Mouse (Mus musculus): Measurements from ENCODE around the gene Gprin1.

Gprin1 gene

GRCm38 (mm10) chr13:54723143-54723542 is 26.5 kb downstream of the Gprin1 start:
- DNase-seq (ENCODE audit: low spot score): no peak

- DNase-seq (ENCODE audit: low spot score): peak; percentile 52
Measured at GRCm38 (mm10) chr13:54716916-54717315, 32.8 kb downstream of the Gprin1 start.

DNA sequence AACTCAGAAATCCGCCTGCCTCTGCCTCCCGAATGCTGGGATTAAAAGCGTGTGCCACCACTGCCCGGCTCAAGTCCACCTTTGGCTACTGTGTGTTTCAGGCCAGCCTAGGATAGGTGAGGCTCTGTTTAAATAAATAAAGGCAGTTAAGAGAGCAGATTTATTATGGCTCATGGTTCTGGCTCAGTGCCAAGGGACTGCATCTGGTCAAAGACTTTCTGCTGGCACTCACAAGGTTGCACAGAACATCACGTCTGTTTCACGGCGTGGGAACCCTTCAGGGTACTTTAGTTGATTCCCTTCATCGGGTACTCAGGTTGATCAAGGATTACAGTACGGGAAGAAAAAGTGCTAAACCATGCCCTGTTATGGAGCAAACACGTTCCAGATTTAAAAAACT is 34.7 kb downstream of the Gprin1 start:
- no peak for DNase-seq (ENCODE audit: low spot score)

- no peak for DNase-seq (ENCODE audit: low spot score)
Measured at GRCm38 (mm10) chr13:54714393-54714792, 35.3 kb downstream of the Gprin1 start.

DNA sequence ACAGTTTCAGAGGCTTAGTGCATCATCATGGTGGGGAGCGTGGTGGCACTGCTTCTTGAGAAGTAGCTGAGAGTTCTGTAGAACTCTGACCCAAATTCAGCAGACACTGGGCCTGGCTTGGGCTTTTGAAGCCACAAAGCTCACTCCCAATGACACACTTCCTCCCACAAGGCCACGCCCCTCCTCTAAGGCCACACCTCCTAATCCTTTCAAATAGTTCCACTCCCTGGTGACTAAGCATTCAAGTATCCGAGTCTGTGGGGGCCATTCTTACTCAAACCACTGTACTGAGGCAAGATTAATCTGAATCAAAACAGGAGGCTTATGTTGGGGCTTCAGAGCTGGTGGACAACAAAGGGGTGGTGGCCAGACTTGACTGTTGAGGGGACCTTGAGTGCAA is 38.8 kb downstream of the Gprin1 start:
- DNase-seq (ENCODE audit: low spot score): no peak

DNA sequence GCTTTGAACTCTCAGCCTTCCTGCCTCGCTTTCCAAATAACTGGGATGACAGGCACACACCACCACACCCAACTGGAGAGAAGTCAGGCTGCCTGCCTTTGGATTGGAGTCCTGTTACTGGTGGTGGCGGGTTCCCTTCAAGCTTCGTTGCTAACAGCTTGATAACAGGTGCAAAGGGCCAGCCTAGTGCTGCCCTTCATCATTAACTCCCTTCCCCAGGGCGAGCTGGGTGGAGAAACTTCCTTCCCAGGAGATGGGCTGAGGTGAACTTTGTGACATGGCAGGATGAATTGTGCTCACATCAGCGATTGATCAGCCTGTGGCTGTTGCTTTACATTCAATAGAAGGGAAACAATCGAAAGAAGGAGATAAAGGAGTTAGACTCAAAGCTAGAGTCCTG is 44.8 kb downstream of the Gprin1 start:
- no peak for DNase-seq (ENCODE audit: low spot score)

DNA sequence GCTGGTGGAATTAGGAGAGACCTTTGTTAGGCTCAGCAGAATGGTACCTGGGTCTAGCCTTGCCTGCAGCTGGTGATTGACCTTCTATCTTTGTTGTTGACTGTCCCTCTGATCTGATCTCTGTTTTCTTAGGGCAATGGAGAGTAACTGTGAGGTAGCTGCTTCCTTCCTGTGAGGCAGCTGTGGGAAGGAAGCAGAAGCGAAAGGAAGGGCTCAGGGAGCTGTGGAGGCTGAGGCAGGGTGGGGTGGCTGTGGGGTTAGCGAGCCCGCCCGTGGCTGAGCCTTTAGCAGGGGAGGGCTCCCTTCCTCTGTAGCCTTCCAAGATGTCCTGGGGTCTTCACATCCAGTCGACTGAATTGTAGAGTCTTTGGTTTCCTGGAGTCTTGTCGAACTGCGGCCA is 47.2 kb downstream of the Gprin1 start:
- no peak for DNase-seq (ENCODE audit: low spot score)

DNA sequence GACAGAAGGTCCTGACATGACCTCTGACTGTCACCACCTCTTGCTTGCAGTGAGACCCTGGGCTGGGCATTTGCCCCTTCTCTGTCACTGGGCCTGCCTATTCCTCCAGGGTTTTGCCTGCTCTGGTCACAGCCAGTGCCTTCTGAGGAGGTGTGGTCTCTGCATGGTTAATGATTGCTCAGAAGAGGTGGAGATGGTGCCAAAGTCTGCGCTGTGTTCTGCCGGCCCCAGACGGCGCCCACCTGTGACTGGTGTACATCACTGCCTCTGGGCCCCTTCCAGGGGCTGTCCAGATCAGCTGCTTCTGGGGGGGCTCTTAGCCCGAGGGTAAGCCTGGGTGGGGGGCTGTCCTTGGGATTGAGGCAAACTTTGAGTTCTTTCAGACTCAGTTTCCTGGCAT is 48.4 kb downstream of the Gprin1 start, which contains the start of gene Cdhr2:
Gene Cdhr2, plus strand, starts transcription at position 219 of the 400 bp plus-strand sequence.
- DNase-seq (ENCODE audit: low spot score): no peak

DNA sequence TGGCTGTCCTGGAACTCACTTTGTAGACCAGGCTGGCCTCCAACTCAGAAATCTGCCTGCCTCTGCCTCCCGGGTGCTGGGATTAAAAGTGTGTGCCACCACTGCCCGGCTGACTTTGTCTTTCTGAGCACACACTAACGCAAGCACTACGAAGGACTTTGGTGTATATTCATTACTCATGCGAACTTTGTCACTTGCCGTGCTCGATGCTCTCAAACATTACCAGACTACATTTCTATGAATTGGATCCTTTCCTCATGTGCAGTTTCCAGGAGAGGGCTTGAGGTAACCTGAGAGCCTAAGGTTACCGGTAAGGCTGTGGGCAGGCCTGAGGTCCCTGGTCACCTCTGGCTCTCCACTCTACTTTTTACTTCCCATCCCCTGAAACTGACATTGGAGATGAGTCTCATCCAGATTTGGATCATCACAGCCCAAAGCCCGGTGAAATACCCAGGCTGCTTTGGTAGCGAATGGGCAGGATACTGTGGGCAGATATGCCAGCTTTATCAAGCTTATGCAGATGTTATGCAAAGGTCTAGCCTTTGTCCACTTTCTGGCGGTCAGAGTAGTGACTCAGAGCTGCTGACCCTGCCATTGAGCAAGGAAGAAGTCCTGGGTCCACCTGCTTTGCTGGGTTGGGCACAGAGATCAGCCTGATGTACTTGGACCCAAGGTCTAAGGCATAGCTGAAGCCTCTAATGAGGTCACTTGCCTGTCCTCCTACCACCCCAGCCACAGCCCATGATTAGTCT is 54.0 kb downstream of the Gprin1 start:
- DNase-seq (ENCODE audit: low spot score): no peak

DNA sequence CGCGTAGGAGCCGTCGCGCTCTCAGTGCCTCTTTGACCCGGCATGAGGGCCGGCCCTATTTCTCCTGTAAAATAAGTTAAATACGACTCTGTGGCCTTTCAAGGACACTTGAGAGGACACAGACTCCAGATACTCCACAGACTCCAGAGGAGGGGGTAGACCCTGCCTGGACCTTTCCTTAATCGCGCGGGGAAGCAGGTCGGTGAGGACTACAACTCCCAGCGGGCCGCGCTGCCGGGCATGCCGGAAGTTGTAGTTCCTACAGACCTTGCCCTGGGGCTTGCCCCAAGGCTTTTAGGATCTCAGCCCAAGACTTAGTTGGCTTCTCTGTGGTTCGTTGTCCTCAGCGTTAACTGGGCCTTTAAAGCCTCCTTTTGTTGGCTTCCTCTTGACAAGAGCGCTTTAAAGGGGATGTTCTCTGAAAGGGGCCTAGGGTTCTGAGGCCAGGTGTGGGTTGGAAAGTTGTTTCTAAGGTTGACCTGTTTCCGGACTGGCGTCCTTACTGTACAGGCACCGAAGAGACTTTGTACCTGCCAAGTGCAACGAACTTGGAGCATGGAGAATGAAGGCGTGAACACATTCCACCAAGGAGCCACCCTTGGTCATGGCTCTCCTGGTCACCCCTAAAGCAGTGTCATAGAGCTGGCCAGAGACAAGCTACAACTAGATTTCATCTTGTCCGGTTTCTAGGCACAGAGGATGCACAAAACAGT is 55.2 kb downstream of the Gprin1 start:
- no peak for DNase-seq (ENCODE audit: low spot score)

- peak; percentile 98 for DNase-seq (ENCODE audit: low spot score)
Measured at GRCm38 (mm10) chr13:54693558-54694347, 55.9 kb downstream of the Gprin1 start, which contains the start of gene Rnf44. Gene Rnf44, minus strand, starts transcription at chr13:54693907.

DNA sequence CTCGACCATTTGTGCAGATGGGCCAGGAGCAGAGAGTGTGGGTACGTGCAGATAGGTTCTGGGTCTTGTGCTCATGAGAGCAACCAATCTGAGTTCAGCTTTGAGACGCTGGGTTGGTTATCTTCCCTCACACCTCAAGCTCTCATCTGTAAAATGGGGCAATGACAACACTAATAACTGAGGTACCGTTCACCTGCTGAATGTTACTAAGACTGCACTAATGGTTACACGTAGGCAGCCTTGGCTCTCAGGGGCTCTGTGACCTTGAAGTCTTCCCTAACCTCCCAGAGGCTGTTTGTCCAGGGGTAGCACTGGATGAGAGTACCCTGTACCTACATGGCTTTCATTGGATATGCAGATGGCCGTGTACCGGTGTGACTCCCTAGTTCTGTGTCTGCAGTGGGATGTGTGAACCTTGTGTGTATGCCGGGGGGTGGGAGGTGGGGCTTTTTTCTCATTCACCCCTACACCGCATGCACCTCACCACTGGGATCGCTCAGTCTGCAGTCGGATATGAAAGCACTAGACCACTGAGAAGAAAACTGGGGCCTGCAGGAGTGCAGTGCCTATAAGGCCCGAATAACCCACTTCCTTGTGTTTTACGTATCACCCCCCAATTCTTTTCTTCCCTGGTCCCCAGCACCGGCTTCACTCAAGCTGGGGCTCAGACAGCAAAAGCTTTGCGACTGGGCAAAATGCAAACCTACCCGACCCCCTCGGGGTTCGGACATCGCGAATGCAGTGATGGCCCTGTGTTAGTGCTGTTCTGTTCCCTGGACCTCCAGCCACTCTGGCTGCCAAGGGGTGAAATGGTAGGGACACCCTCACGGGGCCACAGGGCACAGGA is 56.7 kb downstream of the Gprin1 start:
- no peak for DNase-seq (ENCODE audit: low spot score)

DNA sequence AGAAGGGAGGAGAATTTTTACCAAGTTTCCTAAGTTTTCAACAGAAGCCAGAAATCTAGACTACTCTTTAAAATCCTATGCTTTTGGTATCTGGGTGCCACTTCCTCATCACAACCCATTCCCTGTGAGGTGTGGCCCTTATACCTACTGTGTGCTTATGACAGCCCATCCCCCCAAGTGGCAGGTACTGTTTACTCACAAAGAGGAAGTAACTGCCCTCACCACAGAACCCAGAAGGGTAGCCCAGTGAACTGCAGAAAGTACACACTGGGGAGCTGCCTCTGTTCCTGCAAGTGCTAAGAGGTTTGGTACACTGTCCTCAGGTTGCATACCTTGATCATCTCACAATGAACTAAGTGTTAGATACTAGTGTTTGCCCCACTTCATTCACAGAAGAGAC is 57.9 kb downstream of the Gprin1 start:
- no peak for DNase-seq (ENCODE audit: low spot score)

DNA sequence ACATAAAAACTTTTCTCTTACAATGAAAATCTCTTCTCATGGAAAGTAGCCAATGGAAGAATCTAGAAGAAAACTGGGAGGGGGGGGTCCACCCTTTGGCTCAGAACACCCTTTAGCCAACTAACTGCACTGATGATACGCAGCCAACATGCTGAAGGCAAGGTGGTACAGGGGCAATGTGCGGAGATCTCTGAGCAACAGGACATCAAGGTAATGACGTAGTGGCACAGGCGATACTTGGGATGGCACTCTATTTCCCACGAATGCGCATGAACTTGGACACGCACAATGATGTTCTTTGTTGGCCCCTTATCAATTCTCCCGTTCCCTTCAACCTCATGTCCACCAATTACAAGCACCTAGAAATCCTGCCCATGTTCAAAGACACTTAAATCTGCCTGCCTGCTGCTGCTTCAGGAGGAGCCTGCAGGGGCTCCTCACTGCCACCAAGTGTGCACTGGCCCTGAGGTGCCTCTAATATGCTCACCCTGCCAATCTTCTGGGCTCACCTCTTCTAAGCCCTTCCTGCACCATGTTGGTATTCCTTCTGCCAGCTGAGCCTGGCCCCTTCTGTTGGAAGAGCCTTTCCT is 59.4 kb downstream of the Gprin1 start:
- no peak for DNase-seq (ENCODE audit: low spot score)

GRCm38 (mm10) chr13:54687575-54688424 is 61.9 kb downstream of the Gprin1 start:
- peak; percentile 94 for DNase-seq (ENCODE audit: low spot score)

GRCm38 (mm10) chr13:54687096-54687495 is 62.6 kb downstream of the Gprin1 start:
- DNase-seq (ENCODE audit: low spot score): peak; percentile 79

Data from adipocyte (in vitro differentiated cells).